Mouse (Mus musculus): ENCODE results near the gene Zxdc. TPM values are rescaled to one million over a fixed set of nuclear protein-coding genes. Genes with fewer than 3 reads are reported as not detected.

The Zxdc gene
- total and polyA plus RNA-seq, 2 experiments from 2014 or later: 6.9 to 46.3 TPM

DNA sequence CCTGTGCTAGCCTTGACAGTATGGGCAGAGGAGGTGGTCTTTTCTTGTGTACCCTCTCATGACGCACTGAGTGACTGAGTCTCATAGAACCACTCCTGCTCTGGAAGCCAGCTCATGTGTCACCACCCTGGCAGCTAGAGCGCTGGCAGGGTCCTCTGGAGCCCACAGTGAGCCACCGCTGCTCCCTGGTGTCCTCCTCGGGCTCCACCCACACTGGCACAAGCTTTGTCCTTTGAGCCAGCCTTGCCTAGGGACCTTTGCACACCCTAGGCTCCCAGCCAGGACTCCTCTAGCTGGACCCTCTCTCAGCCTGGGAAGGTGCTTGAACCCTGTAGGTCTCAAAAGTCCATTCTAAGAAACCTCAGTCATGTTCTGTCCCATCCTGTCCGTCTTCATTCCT lies 81.4 kb downstream of the Zxdc start:
- DNase-seq (ENCODE audit: low spot score): peak; percentile 63
- H3K4me2 ChIP-seq (ENCODE audit: low read depth, low read length, poor library complexity, severe bottlenecking): no peak overlapping the region

GRCm38 (mm10) chr6:90451512-90451911 lies 82.2 kb downstream of the Zxdc start:
- Histone ChIP-seq H3K4me2 (ENCODE audit: low read depth, low read length, poor library complexity, severe bottlenecking) (no peak overlapping the region), H3K4me1 (ENCODE audit: insufficient read depth, low read length) (no peaks in the 10 kb centered on the region), H3K9me3 (ENCODE audit: low read length) (no peaks in the 10 kb centered on the region), H3K4me3 (ENCODE audit: low read depth, low read length) (no peak overlapping the region), H3K27me3 (ENCODE audit: insufficient read depth, low read length) (no peaks in the 10 kb centered on the region), H3K27ac (ENCODE audit: low read depth, low read length) (no peak overlapping the region), H3K36me3 (ENCODE audit: insufficient read depth, low read length) (no peaks in the 10 kb centered on the region), H3K9ac (replicated peaks; ENCODE audit: low read length, poor library complexity, severe bottlenecking) (no peak overlapping the region)
- 95% methylated on average over 5 of the region's 5 CpGs for WGBS
- DNase-seq (ENCODE audit: low spot score) (no peak), ATAC-seq (ENCODE audit: low FRiP score) (no peak)
- no peak for TF ChIP-seq CTCF (IDR thresholded peaks at IDR 0.05)

More for the DNA sequence above, 81.4 kb downstream of the Zxdc start:
- H3K27ac ChIP-seq (ENCODE audit: low read depth, low read length): no peak overlapping the region; the same call in 1 of the 2 replicates
- no peaks in the 10 kb centered on the region for H3K36me3 ChIP-seq (ENCODE audit: insufficient read depth, low read length)
- H3K4me1 ChIP-seq (ENCODE audit: insufficient read depth, low read length): no peaks in the 10 kb centered on the region
- 65% methylated on average over 5 of the region's 5 CpGs for WGBS
- no peaks in the 10 kb centered on the region for H3K9me3 ChIP-seq (ENCODE audit: low read length)
- TF ChIP-seq CTCF (IDR thresholded peaks at IDR 0.05): no peak
- H3K27me3 ChIP-seq (ENCODE audit: insufficient read depth, low read length): no peaks in the 10 kb centered on the region
- peak; percentile 73 for ATAC-seq (ENCODE audit: low FRiP score)
- no peak overlapping the region for H3K4me3 ChIP-seq (ENCODE audit: low read depth, low read length)
- H3K9ac ChIP-seq (replicated peaks; ENCODE audit: low read length, poor library complexity, severe bottlenecking): no peak overlapping the region

DNA sequence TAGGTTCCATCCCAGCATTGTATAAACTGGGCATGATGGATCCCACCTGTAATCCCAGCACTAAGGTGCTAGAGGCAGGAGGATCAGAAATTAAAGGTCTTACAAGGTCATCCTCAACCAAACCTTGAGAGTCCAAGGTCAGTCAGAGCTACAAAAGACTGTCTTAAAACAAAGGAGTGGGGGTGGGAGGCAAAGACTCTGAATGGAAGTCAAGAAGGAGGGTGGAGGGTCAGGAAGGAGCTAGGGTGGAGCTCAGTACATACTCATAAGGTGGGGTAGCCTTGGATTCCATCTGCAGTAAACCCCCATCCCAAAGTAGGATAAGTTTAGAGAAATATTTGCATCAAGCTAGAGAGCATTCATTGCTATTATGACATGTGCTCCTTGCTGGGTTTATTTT lies 83.3 kb downstream of the Zxdc start:
- Histone ChIP-seq H3K36me3 (ENCODE audit: insufficient read depth, low read length) (no peaks in the 10 kb centered on the region), H3K27me3 (ENCODE audit: insufficient read depth, low read length) (no peaks in the 10 kb centered on the region), H3K9me3 (ENCODE audit: low read length) (no peaks in the 10 kb centered on the region), H3K4me2 (ENCODE audit: low read depth, low read length, poor library complexity, severe bottlenecking) (no peak overlapping the region), H3K4me1 (ENCODE audit: insufficient read depth, low read length) (no peaks in the 10 kb centered on the region), H3K27ac (ENCODE audit: low read depth, low read length) (no peak overlapping the region), H3K9ac (replicated peaks; ENCODE audit: low read length, poor library complexity, severe bottlenecking) (no peak overlapping the region), H3K4me3 (ENCODE audit: low read depth, low read length) (no peak overlapping the region)
- no peak for TF ChIP-seq CTCF (IDR thresholded peaks at IDR 0.05)
- ATAC-seq (ENCODE audit: low FRiP score) (no peak), DNase-seq (ENCODE audit: low spot score) (no peak)

Other genes starting within 250 kb of the Zxdc start
- not detected in 2 replicates for gene Vmn1r51, start 246.9 kb upstream of the Zxdc start, total RNA-seq (2014; rRNA removed)
- 0.10 TPM in 1 of 2 replicates, not detected in the other for gene Vmn1r51, start 246.9 kb upstream of the Zxdc start, polyA plus RNA-seq (2015; fragmentation: Nextera tagmentation; extraction: Ambion mirVana)
- gene Vmn1r52, start 194.7 kb upstream of the Zxdc start, total RNA-seq (2014; rRNA removed): not detected in 2 replicates
- not detected in 2 replicates for gene Vmn1r52, start 194.7 kb upstream of the Zxdc start, polyA plus RNA-seq (2015; fragmentation: Nextera tagmentation; extraction: Ambion mirVana)
- gene V1ra8, start 166.7 kb upstream of the Zxdc start, total RNA-seq (2014; rRNA removed): not detected in 2 replicates
- gene V1ra8, start 166.7 kb upstream of the Zxdc start, polyA plus RNA-seq (2015; fragmentation: Nextera tagmentation; extraction: Ambion mirVana): not detected in 2 replicates
- gene Vmn1r53, start 145.1 kb upstream of the Zxdc start, total RNA-seq (2014; rRNA removed): not detected in 2 replicates
- not detected in 2 replicates for gene Vmn1r53, start 145.1 kb upstream of the Zxdc start, polyA plus RNA-seq (2015; fragmentation: Nextera tagmentation; extraction: Ambion mirVana)
- not detected in 2 replicates for gene Vmn1r54, start 123.2 kb upstream of the Zxdc start, total RNA-seq (2014; rRNA removed)
- not detected in 2 replicates for gene Vmn1r54, start 123.2 kb upstream of the Zxdc start, polyA plus RNA-seq (2015; fragmentation: Nextera tagmentation; extraction: Ambion mirVana)
- not detected in 2 replicates for gene BC048671, start 68.3 kb upstream of the Zxdc start, total RNA-seq (2014; rRNA removed)
- gene BC048671, start 68.3 kb upstream of the Zxdc start, polyA plus RNA-seq (2015; fragmentation: Nextera tagmentation; extraction: Ambion mirVana): not detected in 2 replicates
- not detected in 2 replicates for gene Chst13, start 44.3 kb upstream of the Zxdc start, total RNA-seq (2014; rRNA removed)
- gene Chst13, start 44.3 kb upstream of the Zxdc start, polyA plus RNA-seq (2015; fragmentation: Nextera tagmentation; extraction: Ambion mirVana): 0.44 TPM in 1 of 2 replicates, not detected in the other
- gene Uroc1, start 36.2 kb upstream of the Zxdc start, total RNA-seq (2014; rRNA removed): not detected in 2 replicates
- not detected in 2 replicates for gene Uroc1, start 36.2 kb upstream of the Zxdc start, polyA plus RNA-seq (2015; fragmentation: Nextera tagmentation; extraction: Ambion mirVana)
- gene Cfap100, start 59.3 kb downstream of the Zxdc start, total RNA-seq (2014; rRNA removed): 3.5 and 22.7 TPM in 2 replicates
- gene Cfap100, start 59.3 kb downstream of the Zxdc start, polyA plus RNA-seq (2015; fragmentation: Nextera tagmentation; extraction: Ambion mirVana): 7.9 TPM in 2 replicates
- 34.2 and 35.1 TPM in 2 replicates for gene Klf15, start 93.1 kb downstream of the Zxdc start, total RNA-seq (2014; rRNA removed)
- 20.6 and 22.3 TPM in 2 replicates for gene Klf15, start 93.1 kb downstream of the Zxdc start, polyA plus RNA-seq (2015; fragmentation: Nextera tagmentation; extraction: Ambion mirVana)
- gene Aldh1l1, start 116.9 kb downstream of the Zxdc start, total RNA-seq (2014; rRNA removed): 111 and 125 TPM in 2 replicates
- gene Aldh1l1, start 116.9 kb downstream of the Zxdc start, polyA plus RNA-seq (2015; fragmentation: Nextera tagmentation; extraction: Ambion mirVana): 83.8 and 101 TPM in 2 replicates
- gene Slc41a3, start 235.2 kb downstream of the Zxdc start, total RNA-seq (2014; rRNA removed): 14.8 and 15.2 TPM in 2 replicates
- 14.4 and 14.9 TPM in 2 replicates for gene Slc41a3, start 235.2 kb downstream of the Zxdc start, polyA plus RNA-seq (2015; fragmentation: Nextera tagmentation; extraction: Ambion mirVana)